Mouse (Mus musculus): ENCODE measurements at regions not wholly inside any gene's neighbourhood (a gene's known extent, or its start where the extent isn't known, plus 50 kb on each side); places are given as distances from the start of the nearest gene placed in this dataset.

DNA sequence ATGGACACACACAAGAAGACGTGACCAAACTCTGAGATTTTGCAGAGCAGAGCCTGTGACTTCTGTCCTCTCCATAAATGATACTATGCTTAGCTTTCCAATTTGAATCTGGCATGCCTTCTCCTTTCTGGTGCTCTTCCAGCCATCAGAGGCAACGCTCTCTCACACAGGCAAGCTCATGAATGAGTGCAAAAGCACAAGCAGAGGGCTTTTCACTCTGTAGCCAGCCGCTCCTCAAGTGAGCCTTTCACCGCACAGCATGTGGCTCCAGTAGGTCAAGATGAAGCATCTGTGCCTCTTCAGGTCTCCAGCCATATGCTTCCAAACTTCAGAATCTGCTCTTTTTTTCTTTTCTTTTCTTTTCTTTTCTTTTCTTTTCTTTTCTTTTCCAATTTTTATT is 106.2 kb downstream of the Spry2 start:
- no peak for TF ChIP-seq POLR2A (IDR thresholded peaks at IDR 0.05; ENCODE audit: borderline replicate concordance, extremely low read depth, insufficient read depth, insufficient read length, poor library complexity, severe bottlenecking)
- no peak for TF ChIP-seq CTCF (IDR thresholded peaks at IDR 0.05; ENCODE audit: borderline replicate concordance, extremely low read depth, insufficient read depth, insufficient read length)

Measured in brain, embryonic 14.5 days (tissue).